Mouse (Mus musculus) hindbrain, embryonic 11.5 days (tissue): ENCODE results near the gene Ccr6. TPM values are rescaled to one million over a fixed set of nuclear protein-coding genes. Genes with fewer than 3 reads are reported as not detected.
"Not testable (repeated sequence)": the region's sequence is repeated elsewhere in the genome, so short reads cannot be mapped to it uniquely, and the experiment has no call there.

Experiments used
- ATAC-seq: fragments of 200-750 bp; cut with Nextera tagmentation; 2 replicates; pipeline ENCODE4 v1.8.0; 2017; ENCODE audit warnings: mild to moderate bottlenecking, moderate TSS enrichment, moderate library complexity; ENCODE audit not compliant: low FRiP score
- DNase-seq: peaks from one replicate; pipeline ENCODE4 v3.0.0-alpha.2; 2015; ENCODE audit warnings: low spot score
- H3K27ac ChIP-seq: fragments of 300-500 bp; sonication (generic); 2 replicates; pipeline ENCODE4 v1.5.1; 2014; ENCODE audit warnings: mild to moderate bottlenecking, low read depth, low read length
- H3K27me3 ChIP-seq: fragments of 300-500 bp; sonication (generic); 2 replicates; pipeline ENCODE4 v1.6.1; 2014; ENCODE audit warnings: mild to moderate bottlenecking, low read length, moderate library complexity, mixed read lengths; ENCODE audit not compliant: control insufficient read depth, insufficient read depth
- H3K36me3 ChIP-seq: fragments of 300-500 bp; sonication (generic); 2 replicates; pipeline ENCODE4 v1.6.1; 2014; ENCODE audit warnings: mild to moderate bottlenecking, low read length, moderate library complexity, mixed read lengths; ENCODE audit not compliant: control insufficient read depth, insufficient read depth
- H3K4me1 ChIP-seq: fragments of 300-500 bp; sonication (generic); replicated peaks from 2 replicates; pipeline ENCODE4 v1.6.1; 2014; ENCODE audit warnings: low read length, mixed read lengths; ENCODE audit not compliant: control insufficient read depth, insufficient read depth
- H3K4me2 ChIP-seq: fragments of 300-500 bp; sonication (generic); replicated peaks from 2 replicates; pipeline ENCODE4 v1.6.1; 2014; ENCODE audit warnings: mild to moderate bottlenecking, low read depth, low read length
- H3K4me3 ChIP-seq: fragments of 300-500 bp; sonication (generic); 2 replicates; pipeline ENCODE4 v1.5.1; 2014; ENCODE audit warnings: low read depth, low read length
- H3K9ac ChIP-seq: fragments of 300-500 bp; sonication (generic); 2 replicates; pipeline ENCODE4 v1.6.1; 2014; ENCODE audit warnings: low read depth, low read length
- H3K9me3 ChIP-seq: fragments of 300-500 bp; sonication (generic); 2 replicates; pipeline ENCODE4 v1.6.1; 2016; ENCODE audit warnings: low read length; ENCODE audit not compliant: control insufficient read depth
- WGBS: fragments of 180-500 bp; shearing (Covaris S2); extraction: QIAGEN DNeasy Blood & Tissue Kit; methylation state at CpG from one replicate; pipeline ENCODE4 v1.1.7; 2014; 5-methylcytosine and 5-hydroxymethylcytosine counted together
- polyA plus RNA-seq: library from polyadenylated mRNA; unstranded; fragments of >200 nt; fragmentation: Nextera tagmentation; extraction: Ambion mirVana; gene quantifications from 2 replicates; pipeline ENCODE4 v1.2.1, GENCODE M21; 2014

Ccr6 gene
- polyA plus RNA-seq, 1 experiment from 2014 or later, result not detected

DNA sequence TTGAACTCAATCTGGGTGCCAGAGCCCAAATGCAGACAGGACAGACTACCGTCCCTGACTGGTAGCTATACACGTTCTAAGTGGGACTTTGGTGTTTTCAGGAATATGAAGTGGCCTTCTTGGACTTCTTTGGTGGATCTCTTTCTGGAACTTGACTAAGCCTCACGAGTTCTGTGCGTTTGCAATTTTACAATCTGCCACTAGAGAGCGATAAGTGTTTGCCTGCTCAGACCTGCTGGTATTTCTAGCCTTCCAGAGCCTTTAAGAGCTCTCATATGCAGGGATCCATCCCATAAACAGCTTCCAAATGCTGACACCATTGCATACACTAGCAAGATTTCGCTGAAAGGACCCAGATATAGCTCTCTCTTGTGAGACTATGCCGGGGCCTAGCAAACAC is 28.8 kb downstream of the Ccr6 start:
- not testable (repeated sequence) for H3K9me3 ChIP-seq, H3K36me3 ChIP-seq, H3K27ac ChIP-seq, H3K4me1 ChIP-seq, H3K27me3 ChIP-seq, H3K4me3 ChIP-seq, ATAC-seq, H3K4me2 ChIP-seq, H3K9ac ChIP-seq
- WGBS, result 17% methylated on average over 7 of the region's 7 CpGs
- DNase-seq, result peak; percentile 69

DNA sequence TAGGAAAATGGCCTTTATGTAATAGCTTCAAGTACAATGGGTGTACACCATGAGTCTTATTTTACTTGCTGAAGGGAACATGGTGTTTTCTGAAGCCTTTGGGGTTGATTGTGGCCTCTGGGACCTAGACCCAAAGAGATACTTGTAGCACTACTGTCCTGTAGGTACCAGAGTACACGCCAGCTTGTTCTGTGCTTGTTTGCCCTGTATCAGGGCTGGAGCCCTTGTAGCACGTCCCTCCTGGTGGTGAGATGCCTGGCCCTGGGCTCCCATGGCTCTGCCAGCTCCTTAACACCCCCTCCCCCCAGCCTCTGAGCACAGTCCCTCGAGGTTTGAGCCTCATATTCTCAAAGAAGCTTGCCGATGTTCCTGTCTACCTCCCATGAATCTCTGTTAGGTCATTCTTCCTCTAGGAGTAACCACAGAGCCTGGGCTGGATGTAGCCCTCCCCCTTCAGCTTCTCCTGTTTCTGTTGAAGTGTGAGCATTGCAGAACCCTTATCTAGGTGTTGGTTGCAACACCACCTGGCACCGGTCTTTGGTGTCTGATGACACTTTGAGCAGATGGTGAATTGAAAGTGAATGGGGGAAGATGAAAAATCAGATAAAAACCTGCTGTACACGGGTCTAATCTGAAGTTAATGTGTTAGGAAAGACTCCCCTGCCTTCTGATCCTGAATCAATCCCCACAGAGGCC is 36.4 kb downstream of the Ccr6 start:
- WGBS, result 59% methylated on average over 6 of the region's 6 CpGs
- no peak overlapping the region for H3K4me2 ChIP-seq
- DNase-seq, result no peak
- no peaks in the 10 kb centered on the region for H3K27me3 ChIP-seq
- H3K4me1 ChIP-seq, result no peaks in the 10 kb centered on the region
- H3K4me3 ChIP-seq, result no peak overlapping the region
- ATAC-seq, result no peak
- H3K9me3 ChIP-seq, result no peaks in the 10 kb centered on the region
- no peak overlapping the region for H3K9ac ChIP-seq
- H3K27ac ChIP-seq, result no peak overlapping the region
- H3K36me3 ChIP-seq, result no peaks in the 10 kb centered on the region

DNA sequence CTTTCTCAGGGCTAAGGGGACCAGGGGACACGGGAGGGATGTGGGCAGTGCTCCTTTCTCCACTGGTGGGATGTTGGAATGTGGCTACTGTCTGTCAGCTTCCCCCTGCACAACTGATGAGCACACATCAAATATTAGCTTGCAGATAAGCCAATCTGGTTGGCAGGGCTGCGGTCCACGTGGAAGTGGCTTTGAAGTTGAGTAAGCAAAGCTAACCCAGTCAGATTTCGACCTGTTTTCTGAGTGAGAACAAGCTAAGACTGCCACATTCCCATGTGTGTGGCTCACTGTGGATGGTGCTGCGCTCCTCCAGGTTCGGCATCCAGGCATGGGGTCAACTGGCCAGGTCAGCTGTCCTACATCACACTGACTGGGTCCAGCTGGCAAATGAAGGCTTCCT is 37.1 kb downstream of the Ccr6 start:
- 83% methylated on average over 6 of the region's 6 CpGs for WGBS
- no peak for DNase-seq
- ATAC-seq, result no peak

DNA sequence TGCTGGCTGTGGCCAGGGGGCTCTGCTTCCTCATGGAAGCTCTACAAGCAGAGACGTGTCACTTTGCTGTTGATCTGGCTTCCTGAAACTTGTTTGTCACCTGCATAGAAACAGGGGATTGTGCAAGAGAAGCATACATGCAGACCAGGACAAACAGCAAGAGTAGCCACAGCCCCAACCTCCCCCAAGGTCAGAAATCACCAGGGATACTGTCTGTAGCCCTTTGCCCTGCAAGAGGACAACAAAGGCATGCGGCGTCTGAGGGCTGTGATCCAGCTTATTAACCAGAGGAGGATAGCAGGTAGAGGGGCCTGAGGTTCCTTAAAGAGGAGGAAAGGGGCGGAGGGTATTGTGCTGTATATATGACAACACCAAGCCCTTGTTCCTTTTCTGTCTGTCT is 40.2 kb downstream of the Ccr6 start:
- no peak overlapping the region for H3K4me2 ChIP-seq
- H3K27ac ChIP-seq, result no peak overlapping the region
- no peaks in the 10 kb centered on the region for H3K4me1 ChIP-seq
- ATAC-seq, result no peak
- no peak overlapping the region for H3K4me3 ChIP-seq
- 77% methylated on average over 4 of the region's 4 CpGs for WGBS
- H3K9me3 ChIP-seq, result no peaks in the 10 kb centered on the region
- H3K36me3 ChIP-seq, result no peaks in the 10 kb centered on the region
- H3K27me3 ChIP-seq, result no peaks in the 10 kb centered on the region
- no peak overlapping the region for H3K9ac ChIP-seq
- DNase-seq, result no peak

More for the DNA sequence above, 37.1 kb downstream of the Ccr6 start:
- H3K27ac ChIP-seq, result no peak overlapping the region
- H3K27me3 ChIP-seq, result no peaks in the 10 kb centered on the region
- H3K36me3 ChIP-seq, result no peaks in the 10 kb centered on the region
- H3K4me2 ChIP-seq, result no peak overlapping the region
- H3K9ac ChIP-seq, result no peak overlapping the region
- H3K4me1 ChIP-seq, result no peaks in the 10 kb centered on the region
- H3K9me3 ChIP-seq, result no peaks in the 10 kb centered on the region
- no peak overlapping the region for H3K4me3 ChIP-seq

- Histone ChIP-seq H3K4me3 (no peak overlapping the region), H3K4me1 (no peaks in the 10 kb centered on the region), H3K4me2 (no peak overlapping the region), H3K9ac (no peak overlapping the region), H3K9me3 (no peaks in the 10 kb centered on the region), H3K36me3 (no peaks in the 10 kb centered on the region), H3K27ac (no peak overlapping the region), H3K27me3 (no peaks in the 10 kb centered on the region)
- no peak for ATAC-seq
- DNase-seq, result no peak
- WGBS, result 83% methylated on average over 7 of the region's 7 CpGs
These were observed 40.8 kb downstream of the Ccr6 start for GRCm38 (mm10) chr17:8276680-8277079.

- no peaks in the 10 kb centered on the region for H3K9me3 ChIP-seq
- H3K4me1 ChIP-seq, result no peaks in the 10 kb centered on the region
- WGBS, result 76% methylated on average over 3 of the region's 3 CpGs
- H3K4me2 ChIP-seq, result no peak overlapping the region
- no peaks in the 10 kb centered on the region for H3K27me3 ChIP-seq
- H3K27ac ChIP-seq, result no peak overlapping the region
- no peak for DNase-seq
- no peak overlapping the region for H3K9ac ChIP-seq
- no peak for ATAC-seq
- no peak overlapping the region for H3K4me3 ChIP-seq
- H3K36me3 ChIP-seq, result no peaks in the 10 kb centered on the region
These were observed 41.4 kb downstream of the Ccr6 start for GRCm38 (mm10) chr17:8277266-8277665.

GRCm38 (mm10) chr17:8278356-8278755 is 42.5 kb downstream of the Ccr6 start:
- Histone ChIP-seq H3K4me3 (no peak overlapping the region), H3K9ac (no peak overlapping the region), H3K27me3 (no peaks in the 10 kb centered on the region), H3K4me2 (no peak overlapping the region), H3K36me3 (no peaks in the 10 kb centered on the region), H3K9me3 (no peaks in the 10 kb centered on the region), H3K27ac (no peak overlapping the region), H3K4me1 (no peaks in the 10 kb centered on the region)
- 58% methylated on average over 3 of the region's 3 CpGs for WGBS
- no peak for ATAC-seq
- DNase-seq, result no peak

DNA sequence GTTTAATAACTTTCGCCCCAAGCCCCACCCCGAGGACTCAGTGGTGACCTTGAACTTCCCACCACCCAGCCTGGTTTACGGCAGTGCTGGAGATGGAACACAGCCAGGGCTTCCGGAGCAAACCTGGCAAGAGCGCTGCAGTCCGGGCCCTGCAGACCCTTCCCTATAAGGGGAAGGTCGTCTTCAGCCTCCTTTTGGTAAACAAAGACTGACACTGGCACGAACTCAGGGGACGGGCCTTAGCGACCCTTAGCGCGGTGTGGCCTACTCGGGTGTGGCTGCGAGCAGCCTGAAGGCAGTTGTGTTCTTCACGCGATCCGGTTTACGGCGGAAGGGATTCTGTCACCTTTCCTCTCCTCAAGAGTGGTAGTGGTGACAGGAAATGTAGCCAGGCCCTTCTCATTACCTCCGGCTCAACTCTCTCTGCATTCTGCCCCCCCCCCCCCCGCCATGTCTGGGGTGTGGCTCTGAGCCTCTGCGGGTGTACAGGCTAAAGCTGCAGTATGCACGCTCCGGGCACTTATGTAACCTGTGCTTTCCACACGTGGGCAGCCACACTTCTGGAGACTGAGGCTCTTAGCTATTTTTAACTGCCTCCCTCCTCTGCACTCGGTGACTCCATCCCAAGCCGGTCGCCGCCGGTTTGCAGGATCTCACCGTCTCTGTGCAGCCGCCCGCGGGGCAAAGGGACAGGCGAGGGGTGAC is 47.1 kb downstream of the Ccr6 start, which contains the start of gene Mpc1:
Gene Mpc1 (plus strand): TSS at position 84 of the 705 bp plus-strand sequence.
- DNase-seq (no peak), ATAC-seq (peak; percentile 74)
- H3K27me3 ChIP-seq, result no peaks in the 10 kb centered on the region
- H3K4me3 ChIP-seq, result peak within 1 kb of the TSS; percentile 81
- peak within 1 kb of the TSS; percentile 80 for H3K9ac ChIP-seq
- peak within 1 kb of the TSS; percentile 69 for H3K4me2 ChIP-seq
- 2% methylated on average over 34 of the region's 35 CpGs for WGBS
- no peaks in the 10 kb centered on the region for H3K36me3 ChIP-seq
- H3K27ac ChIP-seq, result peak within 1 kb of the TSS; percentile 70
- H3K4me1 ChIP-seq, result no peaks in the 10 kb centered on the region
- H3K9me3 ChIP-seq, result no peaks in the 10 kb centered on the region
